29 mouse cellular contexts compared by ENCODE assay signal in the genomic region with DNA sequence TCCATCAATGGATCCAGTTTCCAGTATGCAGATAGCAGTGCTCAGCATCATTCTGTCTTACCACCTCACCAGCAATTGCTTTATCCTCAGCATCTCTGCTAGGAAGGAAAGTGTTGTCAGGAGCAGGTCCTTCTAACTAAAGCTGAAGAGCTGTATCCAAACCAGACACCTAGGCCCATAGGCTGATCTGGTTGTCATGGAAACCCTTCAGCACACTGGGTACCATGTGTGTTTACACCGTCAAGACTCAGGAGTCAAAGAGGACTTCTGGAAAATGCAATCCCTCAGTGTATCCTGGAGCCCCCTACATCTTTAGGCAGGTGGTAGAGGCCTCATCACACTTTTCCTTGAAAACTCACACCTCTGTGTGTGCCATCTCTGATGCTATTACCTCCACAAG.
DNase-seq lines count a peak whose midpoint lies in the region; ATAC-seq and TF ChIP-seq lines count a peak whose summit lies in the region.
"Had no signal": no experiment of that assay in that cellular context is flagged by ENCODE, and none has a peak within 500 bp of the region (broad histone marks: within the 10 kb centered on the region; RNA-seq: fewer than 3 reads in every experiment).

No protein-coding gene starts in this region.

- peak; percentile 30 for DNase-seq in forebrain, embryonic 14.5 days (ENCODE audit: low spot score)
- DNase-seq in midbrain, embryonic 14.5 days, result peak; percentile 55
- DNase-seq in brain, embryonic 14.5 days (ENCODE audit: low read depth), result peak; percentile 48
- DNase-seq: adrenal gland, postnatal 10 days; adrenal gland, postnatal 36 days; B cell, adult 2 months; cerebellum, adult 11-12 months; cerebellum, adult 8-10 months; cerebellum, postnatal 10 days; cerebellum, postnatal 36 days; gastrocnemius, postnatal 10 days; gastrocnemius, postnatal 36 days; heart, postnatal 10 days; heart, postnatal 36 days; kidney, adult 2 months had no signal

- H3K27me3 ChIP-seq in forebrain, embryonic 14.5 days (replicated peaks; ENCODE audit: control insufficient read depth, insufficient read depth, low read length), result no peaks in the 10 kb centered on the region
- no peaks in the 10 kb centered on the region for H3K27me3 ChIP-seq in forebrain, embryonic 16.5 days (replicated peaks; ENCODE audit: control insufficient read depth, insufficient read depth, low read length)
- no peaks in the 10 kb centered on the region for H3K27me3 ChIP-seq in hindbrain, embryonic 16.5 days (replicated peaks; ENCODE audit: control insufficient read depth, insufficient read depth, low read length)
- H3K27me3 ChIP-seq in hindbrain, embryonic 12.5 days, result peaks cover 16% of the 10 kb centered on the region
- H3K27me3 ChIP-seq in midbrain, embryonic 14.5 days (ENCODE audit: control insufficient read depth, insufficient read depth, low read length), result no peaks in the 10 kb centered on the region; the same call in 1 of the 2 replicates
- no peaks in the 10 kb centered on the region for H3K27me3 ChIP-seq in midbrain, embryonic 15.5 days (replicated peaks)
- H3K27me3 ChIP-seq: CH12.LX; embryonic facial prominence, embryonic 12.5 days; embryonic facial prominence, embryonic 15.5 days; forebrain, embryonic 15.5 days; heart, embryonic 12.5 days; heart, embryonic 15.5 days; Patski had no signal

- TF ChIP-seq CTCF in brain, embryonic 14.5 days (IDR thresholded peaks at IDR 0.05; ENCODE audit: borderline replicate concordance, extremely low read depth, insufficient read depth, insufficient read length), result no peak

- H3K27ac ChIP-seq in forebrain, embryonic 14.5 days (ENCODE audit: low read depth, low read length), result no peak overlapping the region
- H3K27ac ChIP-seq in forebrain, embryonic 16.5 days (ENCODE audit: low read length), result no peak overlapping the region
- H3K27ac ChIP-seq in hindbrain, embryonic 16.5 days (ENCODE audit: low read depth, low read length), result no peak overlapping the region
- no peak overlapping the region for H3K27ac ChIP-seq in hindbrain, embryonic 12.5 days
- no peak overlapping the region for H3K27ac ChIP-seq in midbrain, embryonic 14.5 days (replicated peaks; ENCODE audit: low read depth, low read length)
- H3K27ac ChIP-seq in midbrain, embryonic 15.5 days, result no peak overlapping the region
- H3K27ac ChIP-seq: embryonic facial prominence, embryonic 12.5 days; embryonic facial prominence, embryonic 15.5 days; forebrain, embryonic 15.5 days; heart, embryonic 15.5 days; hindbrain, embryonic 13.5 days had no signal

- H3K9ac ChIP-seq in forebrain, embryonic 14.5 days (ENCODE audit: low read length), result no peak overlapping the region
- H3K9ac ChIP-seq in forebrain, embryonic 16.5 days (replicated peaks; ENCODE audit: low read depth, low read length), result no peak overlapping the region
- no peak overlapping the region for H3K9ac ChIP-seq in hindbrain, embryonic 16.5 days (ENCODE audit: low read depth, low read length)
- H3K9ac ChIP-seq in hindbrain, embryonic 12.5 days, result no peak overlapping the region
- no peak overlapping the region for H3K9ac ChIP-seq in midbrain, embryonic 14.5 days (replicated peaks; ENCODE audit: low read length)
- H3K9ac ChIP-seq in midbrain, embryonic 15.5 days, result no peak overlapping the region
- H3K9ac ChIP-seq: embryonic facial prominence, embryonic 12.5 days; embryonic facial prominence, embryonic 15.5 days; forebrain, embryonic 15.5 days; heart, embryonic 12.5 days; heart, embryonic 15.5 days; hindbrain, embryonic 13.5 days had no signal

- H3K4me2 ChIP-seq in forebrain, embryonic 14.5 days (ENCODE audit: low read length), result no peak overlapping the region
- H3K4me2 ChIP-seq in forebrain, embryonic 16.5 days (ENCODE audit: low read length), result no peak overlapping the region
- H3K4me2 ChIP-seq in hindbrain, embryonic 16.5 days (ENCODE audit: low read length), result no peak overlapping the region
- no peak overlapping the region for H3K4me2 ChIP-seq in hindbrain, embryonic 12.5 days (replicated peaks)
- H3K4me2 ChIP-seq in midbrain, embryonic 14.5 days (ENCODE audit: low read length), result no peak overlapping the region
- no peak overlapping the region for H3K4me2 ChIP-seq in midbrain, embryonic 15.5 days
- H3K4me2 ChIP-seq: embryonic facial prominence, embryonic 12.5 days; embryonic facial prominence, embryonic 15.5 days; forebrain, embryonic 15.5 days; heart, embryonic 12.5 days; heart, embryonic 15.5 days; hindbrain, embryonic 13.5 days had no signal

- no peaks in the 10 kb centered on the region for H3K36me3 ChIP-seq in forebrain, embryonic 14.5 days (ENCODE audit: control insufficient read depth, insufficient read depth, low read length)
- no peaks in the 10 kb centered on the region for H3K36me3 ChIP-seq in forebrain, embryonic 16.5 days (ENCODE audit: control insufficient read depth, insufficient read depth)
- H3K36me3 ChIP-seq in hindbrain, embryonic 16.5 days (ENCODE audit: control insufficient read depth, insufficient read depth, low read length), result no peaks in the 10 kb centered on the region
- H3K36me3 ChIP-seq in hindbrain, embryonic 12.5 days, result no peaks in the 10 kb centered on the region
- H3K36me3 ChIP-seq in midbrain, embryonic 14.5 days (ENCODE audit: control insufficient read depth, insufficient read depth, low read length), result no peaks in the 10 kb centered on the region
- H3K36me3 ChIP-seq in midbrain, embryonic 15.5 days (replicated peaks), result no peaks in the 10 kb centered on the region
- H3K36me3 ChIP-seq: embryonic facial prominence, embryonic 12.5 days; embryonic facial prominence, embryonic 15.5 days; forebrain, embryonic 15.5 days; G1E; heart, embryonic 12.5 days; heart, embryonic 15.5 days; hindbrain, embryonic 13.5 days had no signal

- 63% methylated on average over 1 of the region's 1 CpGs for WGBS in forebrain, embryonic 14.5 days
- WGBS in forebrain, embryonic 16.5 days, result 43% methylated on average over 1 of the region's 1 CpGs
- whole genome bisulfite sequencing in hindbrain, embryonic 16.5 days, result 33% methylated on average over 1 of the region's 1 CpGs
- WGBS in hindbrain, embryonic 12.5 days, result 57% methylated on average over 1 of the region's 1 CpGs
- WGBS in midbrain, embryonic 14.5 days, result 39% methylated on average over 1 of the region's 1 CpGs
- WGBS in midbrain, embryonic 15.5 days, result 26% methylated on average over 1 of the region's 1 CpGs

- TF ChIP-seq POLR2A in brain, embryonic 14.5 days (IDR thresholded peaks at IDR 0.05; ENCODE audit: borderline replicate concordance, extremely low read depth, insufficient read depth, insufficient read length, poor library complexity, severe bottlenecking), result no peak

- no peak for ATAC-seq in forebrain, embryonic 14.5 days
- no peak for ATAC-seq in forebrain, embryonic 16.5 days
- ATAC-seq in hindbrain, embryonic 16.5 days, result 0 out of 2 replicates have a peak, but pooled peaks have one; percentile 42
- ATAC-seq in hindbrain, embryonic 12.5 days (ENCODE audit: low FRiP score), result no peak
- no peak for ATAC-seq in midbrain, embryonic 14.5 days (ENCODE audit: low FRiP score, low TSS enrichment)
- ATAC-seq in midbrain, embryonic 15.5 days (replicated peaks), result no peak
- ATAC-seq: forebrain, embryonic 15.5 days; intestine, postnatal 0 days; Patski had no signal

- H3K4me1 ChIP-seq in forebrain, embryonic 14.5 days (ENCODE audit: control insufficient read depth, insufficient read depth, low read length), result peaks cover 3% of the 10 kb centered on the region; the same call in 1 of the 2 replicates
- H3K4me1 ChIP-seq in forebrain, embryonic 16.5 days (replicated peaks; ENCODE audit: control insufficient read depth, insufficient read depth, low read length), result peaks cover 4% of the 10 kb centered on the region; the same call in 1 of the 2 replicates
- H3K4me1 ChIP-seq in hindbrain, embryonic 16.5 days (ENCODE audit: control insufficient read depth, insufficient read depth, low read depth, low read length), result peaks cover 2% of the 10 kb centered on the region; the same call in 1 of the 2 replicates
- H3K4me1 ChIP-seq in hindbrain, embryonic 12.5 days, result peaks cover 20% of the 10 kb centered on the region; the same call in 1 of the 2 replicates
- peaks cover 10% of the 10 kb centered on the region for H3K4me1 ChIP-seq in midbrain, embryonic 14.5 days (ENCODE audit: control insufficient read depth, insufficient read depth, low read length)
- H3K4me1 ChIP-seq in midbrain, embryonic 15.5 days, result peaks cover 14% of the 10 kb centered on the region
- H3K4me1 ChIP-seq: embryonic facial prominence, embryonic 12.5 days; embryonic facial prominence, embryonic 15.5 days; heart, embryonic 12.5 days; heart, embryonic 15.5 days had no signal

- no peak overlapping the region for H3K4me3 ChIP-seq in forebrain, embryonic 14.5 days (ENCODE audit: low read depth, low read length)
- H3K4me3 ChIP-seq in forebrain, embryonic 16.5 days (replicated peaks; ENCODE audit: low read length), result no peak overlapping the region
- H3K4me3 ChIP-seq in hindbrain, embryonic 16.5 days (ENCODE audit: low read length), result no peak overlapping the region
- no peak overlapping the region for H3K4me3 ChIP-seq in hindbrain, embryonic 12.5 days
- no peak overlapping the region for H3K4me3 ChIP-seq in midbrain, embryonic 14.5 days (replicated peaks; ENCODE audit: low read depth, low read length)
- H3K4me3 ChIP-seq in midbrain, embryonic 15.5 days, result no peak overlapping the region
- H3K4me3 ChIP-seq: embryonic facial prominence, embryonic 12.5 days; embryonic facial prominence, embryonic 15.5 days; forebrain, embryonic 15.5 days; heart, embryonic 12.5 days; heart, embryonic 15.5 days; hindbrain, embryonic 13.5 days had no signal

- H3K9me3 ChIP-seq in forebrain, embryonic 14.5 days (replicated peaks; ENCODE audit: control insufficient read depth, low read length), result no peaks in the 10 kb centered on the region
- no peaks in the 10 kb centered on the region for H3K9me3 ChIP-seq in forebrain, embryonic 16.5 days (ENCODE audit: control insufficient read depth, low read length)
- no peaks in the 10 kb centered on the region for H3K9me3 ChIP-seq in hindbrain, embryonic 16.5 days (ENCODE audit: control insufficient read depth, low read length)
- H3K9me3 ChIP-seq in hindbrain, embryonic 12.5 days (replicated peaks), result no peaks in the 10 kb centered on the region
- no peaks in the 10 kb centered on the region for H3K9me3 ChIP-seq in midbrain, embryonic 14.5 days (ENCODE audit: control insufficient read depth, low read length)
- no peaks in the 10 kb centered on the region for H3K9me3 ChIP-seq in midbrain, embryonic 15.5 days
- H3K9me3 ChIP-seq: embryonic facial prominence, embryonic 12.5 days; embryonic facial prominence, embryonic 15.5 days; forebrain, embryonic 15.5 days; heart, embryonic 15.5 days; hindbrain, embryonic 13.5 days had no signal
